Mouse (Mus musculus) cerebellum, postnatal 4 days (tissue): ENCODE data around the gene Pitx1.

ENCODE experiments used
- DNase-seq, 2 experiments: peaks; one replicate each; pipeline ENCODE4 v3.0.0; 2022; ENCODE audit warnings: low spot score in 2 of 2, mixed read lengths in 1 of 2

Pitx1 gene

DNA sequence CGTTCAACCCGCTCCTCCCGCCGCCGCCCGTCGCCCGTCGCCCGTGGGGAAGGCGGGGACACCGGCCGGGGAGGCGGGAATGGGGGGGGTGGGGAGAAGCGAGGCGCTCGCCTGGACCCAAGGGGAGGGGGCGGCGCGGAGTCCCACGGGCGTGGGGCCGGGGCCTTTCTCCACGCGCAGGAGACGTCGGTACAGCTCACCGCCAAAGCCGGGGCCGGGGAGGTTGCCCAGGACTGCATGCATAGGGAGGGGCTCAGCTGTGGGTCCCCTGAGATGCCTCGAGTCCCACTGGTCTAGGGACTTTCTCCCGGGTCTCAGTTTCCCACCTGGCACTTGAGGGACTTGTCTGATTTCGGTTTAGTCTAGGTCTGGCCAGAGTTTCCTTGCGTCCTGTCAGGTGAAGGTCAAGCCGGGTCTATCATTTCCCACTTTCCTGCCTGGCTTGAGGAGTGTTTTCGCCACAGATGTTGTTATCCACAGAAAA is at the start of gene Pitx1:
Gene Pitx1 (minus strand): TSS at position 51 of the 484 bp plus-strand sequence.
- DNase-seq = no peak

DNA sequence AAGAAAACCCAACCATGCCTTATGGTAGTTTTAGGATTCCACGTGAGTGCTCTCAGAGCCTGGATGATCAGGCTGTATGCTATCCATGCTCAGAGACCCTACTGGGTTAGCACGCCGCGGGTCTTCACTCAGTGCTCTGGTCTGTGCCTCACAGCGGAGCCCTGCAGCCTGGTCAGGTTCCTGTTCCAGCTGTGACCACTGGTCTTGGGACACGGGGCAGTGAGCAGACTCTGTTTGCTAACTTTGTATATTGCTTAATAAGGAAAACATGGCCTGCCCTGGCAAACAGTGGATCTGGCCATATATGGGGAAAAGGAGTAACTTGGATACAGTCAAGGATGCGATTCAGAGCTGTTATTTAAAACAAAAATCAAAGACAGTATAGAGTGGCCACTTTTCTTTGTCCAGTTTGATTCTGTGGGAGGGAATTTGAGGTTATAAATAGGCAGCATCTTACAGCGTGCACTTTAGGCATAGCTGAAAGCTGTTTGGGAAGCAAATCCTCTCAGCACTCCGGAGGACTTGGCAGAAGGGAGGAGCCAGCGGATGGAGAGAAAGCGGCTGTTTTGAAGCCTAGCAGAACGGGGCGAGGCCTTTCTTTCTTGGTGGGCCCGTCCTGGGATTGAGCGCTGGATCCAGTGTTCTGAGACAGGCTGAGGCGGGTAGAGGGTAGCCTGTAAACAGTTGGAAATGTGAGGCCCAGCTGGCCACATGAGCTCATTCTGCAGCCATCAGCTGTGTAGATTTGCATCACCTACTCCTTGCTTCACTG is 45.6 kb upstream of the Pitx1 start:
- no peak for DNase-seq

DNA sequence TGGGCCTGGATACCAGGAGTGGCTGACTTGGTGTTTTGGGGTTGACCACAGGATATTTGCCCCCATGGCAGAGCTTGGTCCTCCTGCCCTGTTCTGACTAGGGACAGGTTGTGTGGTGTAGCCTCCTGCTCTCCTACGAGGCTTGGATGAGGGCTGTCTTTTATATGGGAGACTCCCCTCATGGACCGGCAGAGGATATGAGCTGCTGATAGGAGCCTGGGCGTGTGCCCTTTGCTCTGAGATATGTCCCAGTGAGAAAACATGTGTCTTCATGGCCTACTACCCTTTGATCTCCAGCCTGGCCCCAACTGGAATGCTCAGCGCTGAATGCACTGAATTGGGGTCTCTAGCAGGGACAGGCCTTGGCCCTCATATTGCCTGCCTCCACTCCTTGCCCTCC is 42.4 kb upstream of the Pitx1 start:
- DNase-seq = no peak

DNA sequence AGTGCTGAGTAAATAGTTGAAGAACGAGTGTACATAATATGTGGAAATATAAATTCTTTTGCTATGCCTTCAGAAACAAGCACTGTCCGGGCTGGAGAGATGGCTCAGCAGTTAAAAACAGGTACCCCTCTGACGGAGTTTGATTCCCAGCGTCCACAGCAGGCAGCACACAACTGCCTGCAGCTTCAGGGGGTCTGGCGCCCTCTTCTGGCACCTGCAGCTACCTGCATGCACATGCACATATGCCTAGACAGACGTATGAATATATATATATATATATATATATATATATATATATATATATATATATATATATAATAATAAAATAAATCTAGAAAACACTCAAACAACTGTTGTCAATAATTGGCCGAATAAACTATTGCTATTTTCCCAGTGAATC is 35.4 kb upstream of the Pitx1 start:
- no peak for DNase-seq

DNA sequence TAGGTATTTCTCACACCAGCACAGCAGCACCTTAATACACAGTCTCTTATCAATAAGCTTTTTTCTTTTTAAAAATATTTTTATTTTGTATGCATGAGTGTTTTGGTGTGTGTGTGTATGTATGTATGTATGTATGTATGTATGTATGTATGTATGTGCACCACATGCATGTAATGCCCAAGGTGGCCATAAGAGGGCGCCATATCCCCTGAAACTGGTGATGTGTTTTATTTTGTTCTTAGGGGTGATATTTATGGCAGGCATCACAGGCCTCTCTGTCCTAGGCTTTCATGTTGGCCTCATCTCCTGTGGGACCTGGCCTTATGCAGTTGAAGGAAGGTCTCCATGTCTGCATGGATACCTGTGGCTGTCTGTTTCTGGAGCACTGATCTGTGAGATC is 34.0 kb upstream of the Pitx1 start:
- DNase-seq = no peak

DNA sequence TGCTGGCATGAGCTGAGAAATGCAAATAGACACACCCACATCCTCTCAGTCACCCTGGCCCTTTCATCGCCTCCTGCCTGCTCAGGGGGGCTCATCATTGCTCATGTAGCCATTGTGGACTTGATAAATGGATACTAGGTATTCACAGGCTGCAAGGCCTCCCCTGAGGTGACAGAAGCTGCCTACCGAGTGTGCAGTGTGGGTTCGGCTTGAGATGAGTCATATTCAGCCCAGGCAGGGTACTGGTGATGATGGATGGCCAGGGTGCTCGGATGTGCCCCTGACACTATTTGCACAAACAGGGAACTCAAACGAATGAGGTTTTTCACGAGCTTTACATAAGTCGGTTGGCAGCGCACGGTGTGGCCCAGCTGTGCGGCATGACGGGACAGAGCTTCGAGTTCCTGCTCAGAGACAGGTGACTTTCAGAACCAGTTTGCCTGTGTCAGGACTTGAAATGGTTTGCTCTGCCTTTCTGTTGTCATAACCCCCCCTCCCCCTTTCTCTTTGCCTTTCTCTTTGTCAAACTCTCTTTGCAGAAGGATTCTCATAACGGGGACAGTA is 31.6 kb upstream of the Pitx1 start:
- no peak for DNase-seq

DNA sequence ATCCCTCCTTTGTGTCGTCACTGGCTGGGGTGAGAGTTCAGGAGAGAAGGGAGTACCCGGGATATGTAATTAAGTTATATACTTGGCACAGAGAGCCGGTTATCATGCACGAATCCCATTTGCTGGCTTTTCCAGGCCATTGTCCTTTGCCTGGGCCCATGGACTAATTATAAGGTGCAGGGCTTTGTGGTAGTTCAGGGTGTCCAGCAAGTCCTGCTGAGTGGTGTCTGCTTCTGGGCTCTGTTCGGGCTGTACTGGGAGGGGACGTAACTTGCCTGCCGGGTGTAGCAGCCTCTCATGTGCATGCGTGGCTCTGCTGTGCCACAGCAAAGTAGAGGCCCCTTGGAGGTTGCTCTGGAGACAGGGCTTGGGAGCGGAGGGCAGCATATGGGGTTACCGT is 24.5 kb upstream of the Pitx1 start:
- no peak for DNase-seq

DNA sequence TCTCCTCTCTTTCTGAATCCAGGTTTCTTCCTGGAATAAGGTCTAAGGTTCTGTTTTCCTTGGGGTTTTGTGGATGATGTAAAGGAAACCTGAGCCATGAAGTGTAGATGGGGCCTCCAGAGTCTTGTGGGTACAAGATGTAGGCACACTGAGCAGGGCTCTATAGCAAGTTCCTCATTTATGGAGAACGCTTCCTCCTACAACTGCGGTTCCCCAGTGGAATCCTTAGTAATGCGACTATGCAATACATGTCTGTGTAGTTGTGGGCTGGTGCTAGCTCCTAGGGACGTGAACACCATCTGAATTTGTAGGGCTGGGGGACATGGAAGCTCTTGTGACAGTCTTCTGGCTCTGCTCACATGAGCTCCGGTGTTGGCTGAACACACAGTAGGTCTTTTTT is 22.5 kb upstream of the Pitx1 start:
- DNase-seq = no peak

DNA sequence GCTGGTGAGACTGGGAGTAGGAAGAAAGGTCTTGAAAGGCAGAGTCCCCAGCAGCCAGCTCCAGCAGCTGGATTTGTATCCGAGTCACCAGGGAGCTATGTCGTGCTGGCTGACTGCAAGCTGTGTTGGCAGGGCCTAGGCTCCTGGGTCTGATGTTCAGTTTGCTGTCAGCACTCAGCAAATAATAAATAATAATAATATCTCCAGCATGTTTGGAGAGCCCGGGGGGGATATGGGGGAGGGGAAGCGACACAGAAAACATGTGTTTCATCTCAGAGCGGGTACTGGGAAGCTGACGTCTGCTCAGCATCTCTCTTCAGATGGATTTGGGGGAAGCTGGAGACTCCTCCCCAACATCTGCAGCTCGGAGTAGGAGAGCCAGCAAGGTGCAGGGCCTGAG is 19.8 kb upstream of the Pitx1 start:
- DNase-seq = no peak

DNA sequence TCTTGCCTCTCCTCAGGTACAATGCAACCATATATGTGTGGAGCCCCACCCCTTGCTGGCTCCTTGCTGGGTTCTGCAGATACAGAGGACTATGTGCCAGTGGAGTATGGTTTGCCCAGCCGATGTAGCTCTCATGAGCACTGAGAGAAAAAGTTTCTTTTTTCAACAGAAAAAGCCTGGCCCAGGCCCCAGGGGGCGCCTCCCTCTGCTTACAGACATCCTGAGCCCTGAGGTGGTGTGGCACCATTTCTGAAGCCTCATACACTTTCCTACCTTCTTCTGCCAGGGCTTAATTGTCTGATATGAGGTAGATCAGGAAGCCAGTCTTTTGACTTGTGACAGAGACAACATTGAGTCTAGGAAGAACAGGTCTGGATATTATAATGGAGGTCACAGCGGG is 16.2 kb upstream of the Pitx1 start:
- no peak for DNase-seq

DNA sequence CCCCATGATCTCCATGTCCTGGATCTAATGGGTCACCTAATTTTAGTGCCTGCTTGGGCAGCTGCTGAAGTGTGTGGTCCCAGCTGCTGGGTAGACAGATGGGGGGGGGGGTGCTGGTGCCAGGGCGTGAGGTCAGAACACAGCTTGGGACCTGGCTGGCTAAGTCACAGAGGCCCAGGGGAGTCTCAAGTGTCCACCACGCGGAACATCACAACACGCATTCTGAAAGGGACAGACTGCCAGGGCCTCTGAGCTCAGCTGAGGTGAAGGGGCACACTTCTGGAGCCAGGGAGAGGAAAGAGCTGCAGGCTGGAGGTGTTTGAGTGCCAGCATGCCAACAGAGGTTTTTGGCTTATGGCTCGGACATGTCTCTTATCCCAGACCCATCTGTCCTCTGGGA is 14.7 kb upstream of the Pitx1 start:
- DNase-seq = no peak

DNA sequence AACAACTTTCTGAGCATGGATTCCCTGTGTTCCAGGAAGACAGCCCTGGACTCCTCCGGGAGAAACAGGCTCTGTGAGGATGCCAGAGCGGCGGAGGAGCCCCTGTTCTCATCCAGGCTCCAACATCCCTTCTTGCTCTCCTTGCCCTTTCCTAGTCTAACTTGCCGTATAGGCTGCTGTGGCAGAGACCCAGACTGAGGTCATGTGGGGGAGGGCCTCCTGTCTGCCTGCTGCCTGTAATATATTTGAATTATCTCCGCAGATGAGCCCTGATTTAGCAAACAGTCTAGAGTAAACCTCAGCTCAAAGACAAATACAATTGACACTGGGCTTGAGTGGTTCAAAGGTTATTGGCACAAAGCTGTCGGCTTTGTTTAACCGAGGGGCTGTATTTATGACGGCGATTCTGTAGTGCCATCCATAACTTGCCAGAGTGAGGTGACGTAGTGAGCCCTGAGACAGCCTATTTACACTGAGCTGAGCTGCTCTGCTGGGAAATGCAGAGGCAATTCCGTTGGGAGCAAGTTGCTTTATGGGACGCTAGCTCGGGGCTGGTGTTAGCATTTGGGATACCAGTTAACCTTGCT is 12.7 kb upstream of the Pitx1 start:
- no peak for DNase-seq

DNA sequence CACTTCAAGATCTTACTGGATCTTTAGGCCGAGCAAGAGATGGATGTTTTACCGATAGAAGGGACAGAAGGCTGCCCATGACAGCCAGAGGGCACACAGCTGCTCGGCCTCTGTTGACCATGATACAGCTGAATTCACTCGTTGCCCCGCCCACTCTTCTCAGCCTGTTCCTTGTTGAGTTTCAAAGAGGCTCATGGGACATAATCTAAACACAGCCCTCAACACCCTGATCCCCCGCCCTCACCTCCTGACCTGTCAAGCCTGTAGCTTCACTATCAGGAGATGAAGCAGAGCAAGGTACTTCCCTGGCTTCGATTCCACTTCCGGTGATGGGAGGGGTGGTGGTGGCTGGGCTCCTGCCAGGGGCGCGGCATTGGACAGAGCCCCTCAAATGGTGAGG is 11.8 kb upstream of the Pitx1 start:
- no peak for DNase-seq

DNA sequence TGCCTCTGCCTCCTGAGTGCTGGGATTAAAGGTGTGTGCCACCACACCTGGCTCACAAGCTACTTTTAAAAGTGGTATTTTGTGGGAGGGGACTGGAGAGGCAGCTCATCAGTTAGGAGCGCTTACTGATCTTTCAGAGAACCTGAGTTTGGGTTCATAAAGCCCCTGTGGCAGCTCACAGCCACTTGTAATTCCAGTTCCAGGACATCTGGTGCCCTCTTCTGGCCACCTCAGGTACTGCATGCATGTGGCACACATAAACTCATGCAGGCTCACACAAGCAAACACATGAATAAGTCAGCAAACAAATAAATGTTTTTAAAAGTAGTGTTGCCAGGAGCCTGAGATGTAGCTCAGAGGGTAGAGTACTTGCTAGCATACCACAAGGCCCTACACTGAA is 7.7 kb upstream of the Pitx1 start:
- DNase-seq = no peak

DNA sequence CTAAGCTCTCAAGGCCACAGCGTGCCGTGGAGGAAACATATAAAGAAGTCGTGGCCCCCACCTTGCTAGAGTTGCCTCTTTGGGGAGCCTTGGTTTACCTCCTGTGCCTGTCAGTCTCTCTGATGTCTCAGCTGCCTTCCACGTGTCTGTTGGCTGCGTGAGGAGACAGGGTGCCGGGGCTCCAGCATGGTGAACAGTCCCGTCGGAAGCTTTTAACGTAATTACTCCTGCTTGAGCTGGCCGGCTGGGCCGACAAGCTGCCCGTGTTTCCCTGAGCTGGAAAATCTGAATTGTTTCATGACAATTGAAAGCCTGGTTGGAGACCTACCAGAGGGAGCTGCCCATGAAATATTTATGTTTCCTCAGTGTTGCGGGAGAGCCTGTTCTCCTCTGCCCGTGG is 4.2 kb upstream of the Pitx1 start:
- DNase-seq = no peak

DNA sequence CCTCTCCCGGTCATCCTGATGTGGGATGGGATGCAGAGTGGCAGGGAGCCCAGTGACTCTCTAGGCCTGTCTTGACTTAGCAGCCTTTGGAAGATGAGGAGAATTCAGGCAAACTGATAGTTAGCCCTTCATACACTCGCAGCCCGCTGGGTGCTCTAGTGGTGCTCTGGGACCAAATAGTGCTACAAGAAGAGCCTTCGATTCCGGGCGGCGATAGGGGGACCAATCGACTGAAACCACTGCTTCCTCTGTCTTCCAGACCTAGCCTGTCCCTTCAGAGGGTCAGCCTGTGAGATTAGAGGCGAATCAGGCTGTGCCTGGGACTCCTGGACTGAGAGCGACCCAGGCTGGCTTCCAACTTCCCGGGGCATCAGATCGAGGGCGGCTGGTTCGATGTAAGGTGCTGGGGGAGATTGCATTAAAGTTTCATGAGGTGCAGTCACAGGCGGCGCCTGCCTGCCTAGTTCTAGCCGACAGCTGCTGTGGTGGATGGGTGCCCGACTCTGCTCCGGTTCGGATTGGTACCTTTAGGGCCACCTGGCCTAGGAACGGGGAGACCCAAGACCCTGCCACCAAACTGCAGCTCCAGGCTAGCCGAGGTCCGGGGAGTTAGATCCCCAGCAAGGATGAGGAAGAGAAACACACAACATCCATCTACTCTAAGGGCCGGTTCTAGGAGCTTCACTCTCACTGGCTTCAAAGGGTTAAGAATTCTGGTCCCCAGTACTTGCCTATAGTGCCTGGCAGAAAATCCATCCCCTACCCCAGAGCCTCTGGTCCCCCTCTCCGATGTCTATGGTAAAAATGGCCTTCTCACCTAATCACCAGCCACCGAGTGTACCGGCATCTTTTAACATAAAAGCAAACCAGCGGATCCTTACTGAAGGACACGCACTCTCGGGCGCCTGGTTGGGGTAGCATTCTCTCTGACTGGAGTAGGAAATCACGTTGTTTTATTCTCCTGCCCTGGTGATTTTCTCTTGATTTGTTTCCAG is 1.1 kb upstream of the Pitx1 start:
- DNase-seq = no peak

DNA sequence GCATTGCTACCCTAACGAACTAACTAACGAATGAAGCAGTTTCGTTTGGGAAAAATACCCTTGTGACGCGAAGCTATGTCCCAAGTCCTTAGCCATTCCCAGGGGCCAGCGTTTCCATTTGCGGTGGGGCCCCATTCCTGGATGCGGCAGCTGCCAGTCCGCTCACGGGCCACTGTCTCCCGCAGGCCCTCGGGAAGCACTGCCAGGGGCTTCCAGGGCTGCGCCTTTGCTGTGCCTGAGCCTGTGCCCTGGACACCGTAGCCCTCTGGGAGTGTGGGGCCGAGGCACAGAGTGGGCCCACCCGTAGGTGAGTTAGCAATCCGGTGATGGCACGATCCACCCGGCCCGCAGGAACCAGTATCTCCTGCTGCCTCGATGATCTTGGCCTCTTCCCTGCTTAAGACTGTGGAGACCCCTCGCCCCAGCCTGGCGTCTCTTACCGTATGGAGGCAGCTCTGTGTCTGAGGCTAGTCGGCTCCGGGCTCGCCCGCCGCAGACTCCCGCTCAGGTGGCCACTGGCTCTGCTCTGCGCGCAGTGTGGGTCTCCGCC is 369 bp downstream of the Pitx1 start:
- peak in 1 of 2 experiments; percentile 15 for DNase-seq

DNA sequence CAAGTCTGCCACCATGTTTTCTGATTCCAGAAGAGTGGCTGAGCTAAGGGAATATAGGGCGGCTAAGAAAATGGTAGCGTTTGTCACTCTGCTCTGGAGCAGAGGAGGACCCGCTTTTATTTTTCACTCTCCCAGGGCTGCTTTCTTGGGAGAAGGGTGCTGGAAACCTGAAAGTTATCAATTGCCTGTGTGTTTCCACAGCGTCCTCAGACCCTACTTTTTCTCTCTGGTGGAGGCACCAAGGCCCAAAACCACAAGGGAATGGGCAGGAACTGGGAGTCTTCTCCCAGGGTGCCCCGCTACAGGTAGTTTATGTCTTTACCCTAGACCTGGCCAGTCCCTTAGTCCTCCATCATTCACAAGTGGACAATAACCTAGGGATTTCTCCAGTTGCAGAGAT is 1.3 kb downstream of the Pitx1 start:
- DNase-seq = no peak

DNA sequence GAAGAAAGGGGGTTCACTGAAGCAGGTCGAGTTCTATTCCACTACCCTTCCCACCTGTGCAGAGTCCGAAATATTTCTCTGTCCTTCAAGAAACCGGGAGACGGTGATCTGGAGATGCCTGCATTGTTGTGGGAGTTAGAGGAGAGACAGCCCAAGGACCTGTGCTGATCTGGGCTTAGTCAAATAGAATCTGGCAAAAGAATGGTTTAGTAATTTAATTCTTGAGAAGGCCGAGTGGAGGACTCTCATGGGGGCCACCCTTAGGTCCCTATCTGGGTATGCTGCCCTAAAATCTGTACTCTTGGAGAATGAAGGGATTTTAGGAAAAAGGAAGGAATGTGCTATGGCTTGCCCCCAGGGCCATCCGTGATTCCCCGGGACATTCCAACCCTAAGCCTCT is 2.1 kb downstream of the Pitx1 start:
- DNase-seq = no peak

DNA sequence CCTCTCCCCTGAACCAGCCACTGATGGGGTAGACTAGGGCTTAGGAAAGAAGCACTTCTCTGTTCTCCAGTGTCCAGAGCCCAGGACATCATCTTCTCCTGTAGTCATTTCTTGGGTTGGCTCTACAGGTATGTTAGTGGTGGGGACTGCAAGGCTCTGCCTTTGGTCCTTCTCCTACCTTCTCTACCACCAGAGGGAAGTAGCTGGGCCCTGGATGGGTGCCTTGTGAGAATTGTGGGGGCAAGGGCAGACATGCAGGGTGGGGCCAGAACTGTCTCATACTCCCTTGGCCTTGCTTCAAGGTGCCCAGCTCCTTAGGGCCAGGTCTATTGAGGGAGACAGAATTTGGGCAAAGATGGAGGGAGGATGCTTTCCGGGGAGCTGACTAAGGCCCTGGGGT is 3.4 kb downstream of the Pitx1 start:
- DNase-seq = no peak

DNA sequence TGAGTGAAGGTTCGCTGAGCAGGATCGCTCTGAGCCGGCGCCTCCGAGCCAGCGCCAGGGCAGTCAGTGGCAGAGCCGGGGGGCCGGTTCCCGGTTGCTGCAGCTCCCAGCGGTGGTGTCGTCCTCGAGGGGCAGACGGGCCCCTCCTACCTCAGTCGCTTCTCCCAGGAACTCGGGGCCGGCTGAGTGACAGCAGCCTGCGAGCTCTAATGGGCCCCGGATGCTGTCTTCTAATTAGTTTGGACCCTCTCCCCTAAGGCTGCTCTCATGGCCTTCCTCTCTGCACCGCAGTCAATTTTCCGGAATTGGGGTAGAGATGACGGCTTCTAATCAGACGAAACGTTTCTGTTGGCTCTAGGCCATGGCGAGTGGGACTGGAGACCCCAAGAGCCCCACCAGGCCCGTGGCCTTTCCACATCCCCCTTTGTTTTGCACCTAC is 4.3 kb downstream of the Pitx1 start:
- no peak for DNase-seq
